Mouse (Mus musculus) liver, adult 2 months (tissue): ENCODE measurements at regions not wholly inside any gene's neighbourhood (a gene's known extent, or its start where the extent isn't known, plus 50 kb on each side); places are given as distances from the start of the nearest gene placed in this dataset.

Source experiments
- DNase-seq: peaks from one replicate; pipeline ENCODE4 v3.0.0-alpha.2; 2011; ENCODE audit warnings: low read depth, low spot score; ENCODE audit errors: extremely low read depth
- H3K27ac ChIP-seq: fragments of 200-500 bp; replicated peaks from 2 replicates; pipeline ENCODE4 v1.5.1; 2012; ENCODE audit warnings: low read depth, mild to moderate bottlenecking, control low read depth, inconsistent platforms, low read length; ENCODE audit not compliant: insufficient read depth
- H3K27me3 ChIP-seq: fragments of 200-500 bp; 2 replicates; pipeline ENCODE4 v1.6.1; 2012; ENCODE audit warnings: mild to moderate bottlenecking, moderate library complexity, low read length, inconsistent platforms; ENCODE audit not compliant: control insufficient read depth, insufficient read depth
- H3K36me3 ChIP-seq: fragments of 200-500 bp; 2 replicates; pipeline ENCODE4 v1.6.1; 2012; ENCODE audit warnings: low read length, inconsistent platforms; ENCODE audit not compliant: control insufficient read depth, insufficient read depth
- H3K4me1 ChIP-seq: fragments of 200-500 bp; 2 replicates; pipeline ENCODE4 v1.6.1; 2011; ENCODE audit warnings: low read length; ENCODE audit not compliant: control insufficient read depth, insufficient read depth
- H3K4me3 ChIP-seq: fragments of 200-500 bp; 2 replicates; pipeline ENCODE4 v1.5.1; 2011; ENCODE audit warnings: low read depth, mild to moderate bottlenecking, control low read depth, low read length, moderate library complexity; ENCODE audit not compliant: insufficient read depth
- H3K79me2 ChIP-seq: fragments of 200-500 bp; 2 replicates; pipeline ENCODE4 v1.6.1; 2012; ENCODE audit warnings: inconsistent platforms, mild to moderate bottlenecking, low read length, moderate library complexity; ENCODE audit not compliant: control insufficient read depth, insufficient read depth
- H3K9ac ChIP-seq: fragments of 200-500 bp; 2 replicates; pipeline ENCODE4 v1.6.1; 2012; ENCODE audit warnings: low read depth, mild to moderate bottlenecking, control low read depth, inconsistent platforms, low read length
- CTCF ChIP-seq: fragments of 200-500 bp; IDR thresholded peaks from 2 replicates; pipeline ENCODE4 v1.5.1; 2011; ENCODE audit warnings: low read depth, low read length, control low read depth
- POLR2A ChIP-seq: fragments of 200-500 bp; IDR thresholded peaks from 2 replicates; pipeline ENCODE4 v1.6.1; 2011; ENCODE audit warnings: low read length, control low read depth; ENCODE audit not compliant: insufficient read depth; ENCODE audit errors: extremely low read depth
- WGBS: fragments of 180-500 bp; shearing (Covaris S2); methylation state at CpG from one replicate; pipeline ENCODE4 v1.1.7; 2018; 5-methylcytosine and 5-hydroxymethylcytosine counted together

DNA sequence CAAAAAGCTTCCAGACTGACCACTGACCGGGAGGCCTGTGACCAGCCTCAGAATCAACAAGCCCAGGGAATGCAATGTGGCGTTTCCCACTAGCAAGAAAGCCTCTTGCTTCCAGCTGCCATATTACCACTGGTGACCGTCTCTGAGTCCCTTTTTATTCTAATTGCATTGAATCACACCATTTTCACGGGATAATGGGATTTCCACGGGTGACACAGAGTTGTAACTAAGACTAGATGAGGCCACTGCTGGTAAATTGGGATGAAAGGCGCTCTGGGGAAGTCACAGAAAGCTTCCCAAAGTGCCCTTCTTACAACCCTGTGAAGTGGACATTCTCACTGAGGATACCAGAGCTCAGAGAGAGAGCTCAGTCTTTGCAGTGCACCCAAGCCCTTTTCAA lies 107.4 kb downstream of the Mrm1 start:
- DNase-seq: no peak
- no peaks in the 10 kb centered on the region for H3K36me3 ChIP-seq
- no peak overlapping the region for H3K27ac ChIP-seq
- no peaks in the 10 kb centered on the region for H3K4me1 ChIP-seq
- no peaks in the 10 kb centered on the region for H3K79me2 ChIP-seq
- H3K27me3 ChIP-seq: peaks cover 4% of the 10 kb centered on the region; the same call in 1 of the 2 replicates
- WGBS: 42% methylated on average over 6 of the region's 6 CpGs
- no peak overlapping the region for H3K4me3 ChIP-seq
- H3K9ac ChIP-seq: no peak overlapping the region
- TF ChIP-seq POLR2A (no peak), CTCF (no peak)

DNA sequence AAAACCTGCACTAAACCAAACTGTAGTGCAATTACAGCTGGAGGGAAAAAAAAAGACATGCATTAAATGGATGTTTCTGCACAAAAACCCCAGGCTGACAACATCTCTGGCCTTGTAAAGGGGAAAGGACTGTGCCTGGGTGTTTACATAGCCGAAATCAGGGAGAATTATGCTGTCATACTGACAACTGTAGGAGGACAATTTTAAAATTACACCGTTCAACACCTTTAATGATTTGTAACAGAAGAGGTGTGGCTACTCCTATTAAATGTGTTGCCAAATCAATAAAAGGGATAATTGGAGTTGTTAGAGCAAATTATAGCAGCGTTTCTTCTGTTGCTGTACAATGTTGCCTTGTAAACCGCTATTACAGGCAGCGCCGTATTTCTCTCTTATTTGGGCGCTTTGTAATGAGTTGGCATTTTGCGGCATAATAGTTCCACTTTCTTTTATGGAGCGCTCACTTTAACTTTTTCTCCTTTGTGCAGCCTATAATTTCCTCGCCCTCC lies 111.0 kb downstream of the Mrm1 start:
- TF ChIP-seq POLR2A: no peak
- no peak for TF ChIP-seq CTCF
- Histone ChIP-seq H3K36me3 (no peaks in the 10 kb centered on the region), H3K79me2 (no peaks in the 10 kb centered on the region), H3K27me3 (peaks cover 4% of the 10 kb centered on the region; the same call in 1 of the 2 replicates), H3K4me3 (no peak overlapping the region), H3K27ac (no peak overlapping the region), H3K9ac (no peak overlapping the region), H3K4me1 (no peaks in the 10 kb centered on the region)
- DNase-seq: no peak
- 81% methylated on average over 10 of the region's 10 CpGs for WGBS

DNA sequence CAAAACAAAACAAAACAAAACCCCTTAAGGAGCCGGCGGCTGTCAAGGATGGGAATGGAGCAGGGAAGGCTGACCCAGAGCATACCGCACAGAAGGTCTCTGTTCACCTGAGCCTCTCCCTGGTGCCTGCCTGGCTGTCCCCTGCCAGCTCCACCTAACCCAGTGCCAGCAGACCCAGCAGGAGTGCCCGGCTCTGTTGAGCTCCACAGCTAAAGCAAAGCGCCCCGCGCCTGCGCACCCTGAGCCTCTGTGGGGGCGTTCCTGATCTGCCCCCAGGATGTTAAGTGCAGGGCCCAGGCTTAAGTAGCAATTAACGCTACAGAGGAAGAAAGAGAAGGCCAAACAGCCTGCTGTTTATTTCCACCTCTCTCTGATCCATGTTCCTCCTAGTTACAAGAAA lies 111.5 kb downstream of the Mrm1 start:
- H3K27me3 ChIP-seq: peaks cover 4% of the 10 kb centered on the region; the same call in 1 of the 2 replicates
- TF ChIP-seq CTCF (no peak), POLR2A (no peak)
- no peaks in the 10 kb centered on the region for H3K4me1 ChIP-seq
- no peak overlapping the region for H3K27ac ChIP-seq
- no peak for DNase-seq
- no peak overlapping the region for H3K4me3 ChIP-seq
- no peak overlapping the region for H3K9ac ChIP-seq
- no peaks in the 10 kb centered on the region for H3K36me3 ChIP-seq
- 44% methylated on average over 10 of the region's 10 CpGs for WGBS
- no peaks in the 10 kb centered on the region for H3K79me2 ChIP-seq

DNA sequence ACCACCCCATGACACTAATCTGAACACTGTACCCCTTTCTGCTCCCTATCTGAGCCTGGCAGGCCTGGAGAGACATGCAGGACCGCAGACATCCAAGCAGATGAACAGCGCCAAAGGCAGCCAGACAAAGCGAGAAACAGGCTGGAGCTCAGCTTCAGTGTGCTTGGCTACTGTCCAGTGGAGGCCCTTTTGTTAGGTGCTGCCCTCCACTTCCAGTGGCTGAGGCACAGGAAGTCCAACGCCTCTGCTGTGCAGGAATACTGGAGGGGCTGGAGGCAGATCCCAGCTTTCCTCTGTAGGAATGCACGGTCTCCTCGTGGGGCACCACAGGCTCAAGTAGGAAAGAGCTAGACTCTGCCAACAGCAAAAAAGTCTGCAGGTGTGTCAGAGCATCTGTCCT lies 112.6 kb downstream of the Mrm1 start:
- Histone ChIP-seq H3K9ac (no peak overlapping the region), H3K27me3 (peaks cover 3% of the 10 kb centered on the region; the same call in 1 of the 2 replicates), H3K4me3 (no peak overlapping the region), H3K79me2 (no peaks in the 10 kb centered on the region), H3K4me1 (no peaks in the 10 kb centered on the region), H3K27ac (no peak overlapping the region), H3K36me3 (no peaks in the 10 kb centered on the region)
- WGBS: 48% methylated on average over 6 of the region's 6 CpGs
- no peak for DNase-seq
- TF ChIP-seq POLR2A: no peak
- no peak for TF ChIP-seq CTCF

DNA sequence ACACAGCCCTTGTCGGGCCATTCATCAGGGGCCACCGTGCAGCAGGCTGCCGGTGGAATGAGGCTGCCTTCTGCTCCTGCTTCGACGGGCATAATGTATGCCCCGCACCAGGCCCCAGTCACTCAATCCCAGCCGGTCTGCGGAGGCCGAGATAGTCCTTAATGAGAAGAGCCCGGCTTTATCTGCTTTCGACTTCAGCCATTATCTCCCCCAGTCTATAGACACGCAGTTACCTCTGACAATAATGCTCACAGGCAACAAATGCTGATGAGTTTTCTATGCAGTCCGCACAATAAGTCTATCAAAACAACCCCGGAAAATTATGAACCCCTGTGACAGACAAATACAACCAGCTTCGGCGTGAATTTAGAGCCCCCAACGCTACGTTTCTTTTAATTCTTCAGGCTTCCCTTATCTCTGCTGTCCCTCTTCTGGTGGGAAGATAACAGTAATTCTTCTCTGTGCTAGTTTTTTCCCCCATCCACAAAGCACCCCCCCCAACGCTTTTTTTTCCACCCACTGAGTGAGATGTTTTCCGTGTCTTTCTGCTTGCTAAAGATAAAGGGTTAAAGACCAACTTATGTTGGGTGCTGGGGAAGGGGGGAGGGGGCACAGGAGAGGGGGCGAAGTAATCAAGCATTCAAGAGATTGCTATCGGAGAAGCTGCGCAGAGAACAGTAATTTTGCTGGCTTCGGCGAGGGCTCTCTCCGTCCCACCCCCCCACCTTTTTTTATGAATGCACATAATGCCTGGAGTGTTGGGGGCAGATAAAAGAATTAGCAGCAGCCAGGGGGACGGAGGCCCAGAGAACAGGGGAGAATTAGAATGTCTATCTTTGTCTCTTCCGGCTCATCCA lies 117.8 kb downstream of the Mrm1 start:
- no peak overlapping the region for H3K4me3 ChIP-seq
- H3K36me3 ChIP-seq: no peaks in the 10 kb centered on the region
- no peaks in the 10 kb centered on the region for H3K79me2 ChIP-seq
- H3K27ac ChIP-seq: no peak overlapping the region
- TF ChIP-seq POLR2A (no peak), CTCF (no peak)
- 12% methylated on average over 28 of the region's 28 CpGs for WGBS
- no peaks in the 10 kb centered on the region for H3K27me3 ChIP-seq
- DNase-seq: no peak
- no peak overlapping the region for H3K9ac ChIP-seq
- no peaks in the 10 kb centered on the region for H3K4me1 ChIP-seq

DNA sequence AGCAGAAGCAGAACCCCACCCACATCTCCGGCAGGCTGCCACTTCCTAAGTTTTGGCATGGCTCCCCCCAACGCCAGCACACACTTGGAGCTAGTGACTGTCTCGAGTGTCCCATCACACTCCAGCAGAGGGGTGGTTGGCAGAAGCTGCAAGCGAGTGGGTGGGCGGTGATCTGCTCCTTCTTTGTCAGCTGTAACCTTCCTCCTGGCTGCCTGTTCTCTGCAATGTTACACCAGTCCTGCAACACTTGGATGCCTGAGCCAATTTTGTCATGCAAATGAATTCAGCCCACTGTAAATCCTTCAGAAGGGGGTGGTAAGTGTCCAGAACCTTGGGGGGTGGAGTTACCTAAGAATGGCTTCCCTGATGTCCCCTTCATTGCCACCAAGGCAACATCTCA lies 121.8 kb downstream of the Mrm1 start:
- Histone ChIP-seq H3K9ac (no peak overlapping the region), H3K27ac (no peak overlapping the region), H3K4me1 (no peaks in the 10 kb centered on the region), H3K4me3 (no peak overlapping the region), H3K36me3 (no peaks in the 10 kb centered on the region), H3K27me3 (no peaks in the 10 kb centered on the region), H3K79me2 (no peaks in the 10 kb centered on the region)
- WGBS: 72% methylated on average over 5 of the region's 5 CpGs
- TF ChIP-seq POLR2A (no peak), CTCF (no peak)
- no peak for DNase-seq
